Mouse (Mus musculus): Measurements from ENCODE around the gene Zfp683. TPM values are rescaled to one million over a fixed set of nuclear protein-coding genes. Genes with fewer than 3 reads are reported as not detected.

Zfp683 gene
- polyA plus RNA-seq, 1 experiment: 4.9 TPM

- Histone ChIP-seq H3K4me1 (replicated peaks; ENCODE audit: control insufficient read depth, insufficient read depth, low read length) (no peaks in the 10 kb centered on the region), H3K27me3 (ENCODE audit: control insufficient read depth, insufficient read depth, low read length) (peaks cover 17% of the 10 kb centered on the region), H3K4me3 (ENCODE audit: control insufficient read depth, insufficient read depth, low read length) (no peak overlapping the region), H3K27ac (ENCODE audit: control insufficient read depth, insufficient read depth, low read length) (no peak overlapping the region), H3K36me3 (ENCODE audit: control insufficient read depth, insufficient read depth, low read length) (no peaks in the 10 kb centered on the region)
- 7% methylated on average over 16 of the region's 16 CpGs for WGBS
- no peak for DNase-seq
- TF ChIP-seq CTCF (IDR thresholded peaks at IDR 0.05; ENCODE audit: borderline replicate concordance, control insufficient read depth, extremely low read depth, insufficient read depth, low read length, poor library complexity) (no peak), POLR2A (IDR thresholded peaks at IDR 0.05; ENCODE audit: control insufficient read depth, extremely low read depth, insufficient read depth, low read length, poor library complexity) (no peak)
Measured at GRCm38 (mm10) chr4:134019641-134020351, 33.8 kb upstream of the Zfp683 start.

GRCm38 (mm10) chr4:134020621-134021020 is 33.0 kb upstream of the Zfp683 start:
- DNase-seq: peak; percentile 73
- 6% methylated on average over 11 of the region's 11 CpGs for WGBS
- H3K27ac ChIP-seq (ENCODE audit: control insufficient read depth, insufficient read depth, low read length): no peak overlapping the region
- no peak overlapping the region for H3K4me3 ChIP-seq (ENCODE audit: control insufficient read depth, insufficient read depth, low read length)
- no peaks in the 10 kb centered on the region for H3K4me1 ChIP-seq (replicated peaks; ENCODE audit: control insufficient read depth, insufficient read depth, low read length)
- no peaks in the 10 kb centered on the region for H3K36me3 ChIP-seq (ENCODE audit: control insufficient read depth, insufficient read depth, low read length)
- TF ChIP-seq CTCF (IDR thresholded peaks at IDR 0.05; ENCODE audit: borderline replicate concordance, control insufficient read depth, extremely low read depth, insufficient read depth, low read length, poor library complexity) (no peak), POLR2A (IDR thresholded peaks at IDR 0.05; ENCODE audit: control insufficient read depth, extremely low read depth, insufficient read depth, low read length, poor library complexity) (no peak)
- peaks cover 17% of the 10 kb centered on the region for H3K27me3 ChIP-seq (ENCODE audit: control insufficient read depth, insufficient read depth, low read length)

DNA sequence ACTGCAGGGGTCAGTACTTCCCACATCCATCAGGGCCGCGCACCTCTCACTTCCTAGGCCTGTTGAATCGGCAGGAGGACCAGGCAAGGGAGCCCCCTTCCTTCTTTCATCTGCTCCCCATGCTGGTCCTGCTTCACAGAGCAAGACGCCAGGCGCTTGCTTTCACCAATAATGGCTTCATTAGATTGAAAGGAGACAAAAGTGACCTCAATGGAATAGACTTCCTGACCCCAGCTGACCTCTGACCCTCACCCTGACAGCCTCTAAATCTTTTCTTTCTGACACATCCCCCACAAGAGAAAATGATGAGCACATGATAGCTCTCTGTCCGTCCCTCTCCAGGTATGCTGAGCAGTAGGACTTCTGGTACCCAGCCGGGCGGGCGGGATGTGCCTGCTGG is 27.8 kb upstream of the Zfp683 start:
- no peaks in the 10 kb centered on the region for H3K27me3 ChIP-seq (ENCODE audit: control insufficient read depth, insufficient read depth, low read length)
- no peaks in the 10 kb centered on the region for H3K4me1 ChIP-seq (replicated peaks; ENCODE audit: control insufficient read depth, insufficient read depth, low read length)
- WGBS: 87% methylated on average over 9 of the region's 9 CpGs
- no peak for TF ChIP-seq POLR2A (IDR thresholded peaks at IDR 0.05; ENCODE audit: control insufficient read depth, extremely low read depth, insufficient read depth, low read length, poor library complexity)
- no peak for TF ChIP-seq CTCF (IDR thresholded peaks at IDR 0.05; ENCODE audit: borderline replicate concordance, control insufficient read depth, extremely low read depth, insufficient read depth, low read length, poor library complexity)
- H3K36me3 ChIP-seq (ENCODE audit: control insufficient read depth, insufficient read depth, low read length): no peaks in the 10 kb centered on the region
- H3K27ac ChIP-seq (ENCODE audit: control insufficient read depth, insufficient read depth, low read length): no peak overlapping the region
- no peak for DNase-seq
- H3K4me3 ChIP-seq (ENCODE audit: control insufficient read depth, insufficient read depth, low read length): no peak overlapping the region

DNA sequence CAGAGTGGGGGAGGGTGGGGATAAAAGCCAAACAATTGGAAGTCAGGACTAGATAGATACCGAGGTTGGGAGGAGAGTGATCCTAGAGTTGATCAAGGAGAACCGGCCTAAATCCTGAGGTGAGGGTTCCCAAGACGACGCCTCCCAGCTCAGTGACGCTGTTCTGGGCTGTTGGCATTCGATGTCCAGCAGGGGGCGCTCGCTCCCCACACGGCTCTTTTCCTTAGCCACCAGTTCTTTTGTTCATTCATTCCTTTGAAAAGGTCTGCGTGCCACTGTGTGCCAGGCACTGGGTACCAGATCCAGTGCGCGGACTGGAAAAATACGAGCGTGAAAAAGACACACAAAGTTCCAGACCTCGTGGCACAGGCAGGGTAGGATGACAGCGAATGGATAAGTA is 17.7 kb upstream of the Zfp683 start:
- DNase-seq: peak; percentile 80
- Histone ChIP-seq H3K4me3 (ENCODE audit: control insufficient read depth, insufficient read depth, low read length) (no peak overlapping the region), H3K36me3 (ENCODE audit: control insufficient read depth, insufficient read depth, low read length) (no peaks in the 10 kb centered on the region), H3K27me3 (ENCODE audit: control insufficient read depth, insufficient read depth, low read length) (no peaks in the 10 kb centered on the region), H3K4me1 (replicated peaks; ENCODE audit: control insufficient read depth, insufficient read depth, low read length) (no peaks in the 10 kb centered on the region), H3K27ac (ENCODE audit: control insufficient read depth, insufficient read depth, low read length) (no peak overlapping the region)
- WGBS: 5% methylated on average over 16 of the region's 16 CpGs
- TF ChIP-seq CTCF (IDR thresholded peaks at IDR 0.05; ENCODE audit: borderline replicate concordance, control insufficient read depth, extremely low read depth, insufficient read depth, low read length, poor library complexity) (peak; percentile 96), POLR2A (IDR thresholded peaks at IDR 0.05; ENCODE audit: control insufficient read depth, extremely low read depth, insufficient read depth, low read length, poor library complexity) (no peak)

GRCm38 (mm10) chr4:134041317-134042123 is 12.1 kb upstream of the Zfp683 start:
- WGBS: 12% methylated on average over 9 of the region's 9 CpGs
- Histone ChIP-seq H3K27me3 (ENCODE audit: control insufficient read depth, insufficient read depth, low read length) (no peaks in the 10 kb centered on the region), H3K36me3 (ENCODE audit: control insufficient read depth, insufficient read depth, low read length) (no peaks in the 10 kb centered on the region), H3K4me1 (replicated peaks; ENCODE audit: control insufficient read depth, insufficient read depth, low read length) (peaks cover 16% of the 10 kb centered on the region), H3K4me3 (ENCODE audit: control insufficient read depth, insufficient read depth, low read length) (no peak overlapping the region), H3K27ac (ENCODE audit: control insufficient read depth, insufficient read depth, low read length) (peak overlapping the region; percentile 23; the same call in 1 of the 2 replicates)
- DNase-seq: peak; percentile 18
- TF ChIP-seq CTCF (IDR thresholded peaks at IDR 0.05; ENCODE audit: borderline replicate concordance, control insufficient read depth, extremely low read depth, insufficient read depth, low read length, poor library complexity) (no peak), POLR2A (IDR thresholded peaks at IDR 0.05; ENCODE audit: control insufficient read depth, extremely low read depth, insufficient read depth, low read length, poor library complexity) (no peak)

DNA sequence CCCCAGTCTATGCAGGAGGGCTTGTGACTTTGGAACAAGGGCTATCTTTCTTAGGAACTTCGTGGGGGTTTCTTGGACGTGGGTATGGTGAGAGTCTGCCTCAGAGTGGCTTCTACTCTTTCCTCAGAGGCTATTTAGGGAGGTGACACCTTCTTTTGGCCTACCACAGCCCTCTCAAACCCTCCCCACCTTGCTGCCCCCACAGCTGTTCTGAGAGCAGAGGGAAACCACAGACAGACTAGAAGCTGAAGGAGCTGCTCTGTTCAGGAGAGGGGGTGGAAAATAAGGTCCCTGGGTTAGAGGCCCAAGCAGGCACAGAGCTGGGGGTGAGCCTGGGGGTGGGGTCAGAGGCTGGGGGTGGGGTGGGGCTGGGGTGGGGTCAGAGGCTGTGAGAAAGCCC is 10.6 kb upstream of the Zfp683 start:
- Histone ChIP-seq H3K4me1 (replicated peaks; ENCODE audit: control insufficient read depth, insufficient read depth, low read length) (peaks cover 16% of the 10 kb centered on the region), H3K36me3 (ENCODE audit: control insufficient read depth, insufficient read depth, low read length) (no peaks in the 10 kb centered on the region), H3K27me3 (ENCODE audit: control insufficient read depth, insufficient read depth, low read length) (no peaks in the 10 kb centered on the region), H3K27ac (ENCODE audit: control insufficient read depth, insufficient read depth, low read length) (peak overlapping the region; percentile 61; the same call in 1 of the 2 replicates), H3K4me3 (ENCODE audit: control insufficient read depth, insufficient read depth, low read length) (no peak overlapping the region)
- 0% methylated on average over 2 of the region's 2 CpGs for WGBS
- no peak for TF ChIP-seq CTCF (IDR thresholded peaks at IDR 0.05; ENCODE audit: borderline replicate concordance, control insufficient read depth, extremely low read depth, insufficient read depth, low read length, poor library complexity)
- no peak for TF ChIP-seq POLR2A (IDR thresholded peaks at IDR 0.05; ENCODE audit: control insufficient read depth, extremely low read depth, insufficient read depth, low read length, poor library complexity)
- DNase-seq: peak; percentile 35

Measured in thymus, adult 2 months (tissue).